Mouse (Mus musculus) v-Abl transformed pro-B cells (cell line): ENCODE data around the gene Hist2h2ac.

Experiments
- in situ Hi-C, 2 experiments: fragments of 400-800 bp; cut with MboI; formaldehyde crosslinking; loops; one replicate each; pipeline ENCODE4 v1.15.1; 2025; ENCODE audit not compliant: unreplicated experiment in 2 of 2

The Hist2h2ac gene

GRCm38 (mm10) chr3:96220765-96221639, at the start of gene Hist2h2ac, which contains the start of gene Hist2h2be:
Hist2h2ac (minus strand) TSS chr3:96220880.
Hist2h2be (plus strand) TSS chr3:96221119.
- in situ Hi-C loops: no loop called here

DNA sequence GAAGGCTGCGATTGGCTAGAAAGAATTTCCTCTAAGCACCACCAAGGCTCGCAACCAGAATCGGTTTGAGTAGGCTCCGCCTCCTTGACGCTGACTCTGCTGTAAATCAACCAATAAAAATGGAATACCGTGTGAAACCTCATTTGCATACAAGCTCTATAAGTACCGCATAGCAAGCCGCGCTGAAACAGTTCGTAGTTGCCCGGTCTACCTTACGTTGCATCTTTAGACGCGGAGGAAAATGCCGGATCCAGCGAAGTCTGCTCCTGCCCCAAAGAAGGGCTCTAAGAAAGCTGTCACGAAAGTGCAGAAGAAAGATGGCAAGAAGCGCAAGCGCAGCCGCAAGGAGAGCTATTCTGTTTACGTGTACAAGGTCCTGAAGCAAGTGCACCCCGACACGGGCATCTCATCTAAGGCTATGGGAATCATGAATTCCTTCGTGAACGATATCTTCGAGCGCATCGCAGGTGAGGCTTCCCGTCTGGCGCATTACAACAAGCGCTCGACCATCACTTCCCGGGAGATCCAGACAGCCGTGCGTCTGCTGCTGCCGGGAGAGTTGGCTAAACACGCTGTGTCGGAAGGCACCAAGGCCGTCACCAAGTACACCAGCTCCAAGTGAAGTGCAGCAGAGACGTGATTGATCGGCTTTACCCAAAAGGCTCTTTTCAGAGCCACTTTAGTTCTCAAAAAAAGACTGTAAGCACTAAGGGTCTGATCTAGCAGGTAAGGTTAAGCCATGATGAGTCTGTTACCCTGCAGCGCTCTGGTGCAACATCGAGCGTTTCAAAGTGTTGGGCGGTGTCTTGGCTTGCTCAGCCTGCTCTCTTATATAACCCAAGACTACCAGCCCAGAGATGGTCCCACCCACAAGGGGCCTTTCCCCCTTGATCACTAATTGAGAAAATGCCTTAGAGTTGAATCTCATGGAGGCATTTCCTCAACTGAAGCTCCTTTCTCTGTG, 49.1 kb upstream of the Hist2h2ac start, which contains the start of gene Hist2h2bb:
TSS of gene Hist2h2bb (plus strand) at position 242 of the 964 bp plus-strand sequence.
- in situ Hi-C loops: loop anchor here in 1 of 2 experiments (5.0 to 25.0 kb wide), 3 partner anchors 42 to 607 kb away; partner anchors contain the start of gene Mcl1

- in situ Hi-C loops: loop anchor here in 1 of 2 experiments (5.0 to 25.0 kb wide), 3 partner anchors 42 to 607 kb away; partner anchors contain the start of gene Mcl1
Measured at GRCm38 (mm10) chr3:96268776-96269378, 48.2 kb upstream of the Hist2h2ac start.

GRCm38 (mm10) chr3:96268051-96268775, 47.5 kb upstream of the Hist2h2ac start, which contains the start of gene Hist2h3b:
Hist2h3b (plus strand) TSS chr3:96268654.
- in situ Hi-C loops: loop anchor here in 1 of 2 experiments (5.0 to 25.0 kb wide), 3 partner anchors 41 to 606 kb away; partner anchors contain the start of gene Mcl1

GRCm38 (mm10) chr3:96267541-96267940, 46.9 kb upstream of the Hist2h2ac start:
- in situ Hi-C loops: loop anchor here in 1 of 2 experiments (5.0 to 25.0 kb wide), 3 partner anchors 40 to 605 kb away; partner anchors contain the start of gene Mcl1

DNA sequence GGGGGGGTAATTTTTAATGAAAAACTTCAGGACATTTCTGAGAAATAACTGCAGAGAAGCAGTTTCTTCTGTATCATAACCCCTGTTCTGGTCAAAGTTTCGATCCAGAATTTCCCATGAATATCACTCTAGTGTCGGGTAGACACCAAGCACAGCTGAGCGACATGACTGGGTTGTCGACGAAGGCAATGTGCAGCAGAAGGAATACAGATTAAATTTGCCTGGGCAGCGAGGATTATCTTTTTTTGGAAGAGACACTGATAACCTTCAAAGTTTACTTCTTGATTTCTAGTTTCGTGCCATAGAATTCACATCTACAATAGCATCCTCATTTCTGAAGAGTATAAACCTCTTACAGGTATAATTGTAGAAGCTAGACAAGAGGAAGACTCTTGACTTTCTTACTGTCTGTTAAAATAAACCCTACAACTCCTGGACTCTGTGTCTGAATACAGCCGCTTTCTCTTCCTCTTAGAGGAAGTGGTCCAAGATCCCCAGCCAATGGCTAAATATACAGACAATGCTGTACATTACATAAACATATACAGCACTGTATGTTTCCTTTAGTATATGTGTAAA, 45.5 kb upstream of the Hist2h2ac start:
- in situ Hi-C loops: loop anchor here in 1 of 2 experiments (5.0 to 25.0 kb wide), 3 partner anchors 39 to 604 kb away; partner anchors contain the start of gene Mcl1

GRCm38 (mm10) chr3:96264404-96264949, 43.8 kb upstream of the Hist2h2ac start:
- in situ Hi-C loops: loop anchor here in 1 of 2 experiments (25.0 kb wide), 2 partner anchors 302 to 602 kb away; partner anchors contain the start of gene Mcl1

- in situ Hi-C loops: loop anchor here in 1 of 2 experiments (25.0 kb wide), 2 partner anchors 301 to 601 kb away; partner anchors contain the start of gene Mcl1
Measured at GRCm38 (mm10) chr3:96263558-96264403, 43.1 kb upstream of the Hist2h2ac start.

- in situ Hi-C loops: loop anchor here in 1 of 2 experiments (25.0 kb wide), 2 partner anchors 301 to 601 kb away; partner anchors contain the start of gene Mcl1
Measured at GRCm38 (mm10) chr3:96262979-96263550, 42.4 kb upstream of the Hist2h2ac start, which contains the start of gene Hist2h4. Hist2h4 (minus strand) TSS chr3:96263311.

- in situ Hi-C loops: loop anchor here in 1 of 2 experiments (25.0 kb wide), 2 partner anchors 300 to 600 kb away; partner anchors contain the start of gene Mcl1
Measured at GRCm38 (mm10) chr3:96262216-96262875, 41.7 kb upstream of the Hist2h2ac start.

GRCm38 (mm10) chr3:96261623-96262022, 40.9 kb upstream of the Hist2h2ac start:
- in situ Hi-C loops: loop anchor here in 1 of 2 experiments (25.0 kb wide), 2 partner anchors 299 to 599 kb away; partner anchors contain the start of gene Mcl1

GRCm38 (mm10) chr3:96260220-96260619, 39.5 kb upstream of the Hist2h2ac start:
- in situ Hi-C loops: loop anchor here in 1 of 2 experiments (25.0 kb wide), 2 partner anchors 298 to 598 kb away; partner anchors contain the start of gene Mcl1

DNA sequence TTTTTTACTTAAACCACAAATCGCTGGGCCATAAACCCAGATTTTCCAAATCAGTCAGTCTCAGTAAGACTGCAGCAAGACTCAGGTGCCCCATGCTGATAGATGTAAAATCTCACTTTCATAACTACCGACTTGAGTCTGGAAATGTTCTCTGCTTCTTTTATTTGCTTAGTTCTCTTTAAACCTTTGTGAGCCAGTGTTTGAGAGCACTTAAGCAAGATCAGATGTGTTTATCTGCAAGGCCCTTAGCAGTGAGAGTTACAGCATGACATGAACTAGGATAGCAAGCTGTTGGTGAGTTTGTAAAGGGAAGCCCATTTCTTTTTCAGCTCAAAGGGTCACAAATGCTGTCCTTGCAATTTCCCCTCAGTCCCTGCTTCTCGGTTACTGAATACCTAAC, 36.5 kb upstream of the Hist2h2ac start:
- in situ Hi-C loops: loop anchor here in 1 of 2 experiments (25.0 kb wide), 2 partner anchors 295 to 595 kb away; partner anchors contain the start of gene Mcl1

DNA sequence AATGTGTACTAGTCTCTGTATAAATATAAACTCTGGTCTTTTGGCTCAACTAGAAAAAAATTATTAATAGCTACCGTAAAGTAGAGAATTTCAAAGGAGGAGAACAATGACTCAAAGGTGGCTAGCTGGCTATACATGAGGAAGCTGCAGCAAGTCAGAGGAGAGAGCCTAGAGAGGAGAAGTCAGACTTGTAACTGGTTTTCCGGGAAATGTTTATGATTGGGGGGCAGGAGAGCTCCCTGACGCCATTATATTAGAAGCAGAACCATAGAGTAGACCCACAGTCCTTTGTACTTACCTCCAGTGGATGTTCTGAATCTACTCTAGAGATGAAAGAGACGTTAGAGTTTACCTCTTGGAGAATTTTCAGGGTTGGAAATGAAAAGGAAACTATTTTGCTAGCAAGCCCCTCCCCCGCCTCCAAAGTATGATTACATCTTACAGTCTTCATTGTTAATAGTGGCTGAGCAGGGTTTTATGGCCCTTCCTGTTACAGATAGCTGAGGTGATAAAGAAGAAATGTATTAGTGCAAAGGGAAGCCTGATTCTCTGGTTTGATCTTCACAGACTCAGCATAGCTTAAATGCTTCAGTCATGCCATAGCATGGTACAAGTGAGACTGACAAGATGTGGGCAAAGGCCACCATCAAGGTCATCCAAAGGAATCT, 35.4 kb upstream of the Hist2h2ac start:
- in situ Hi-C loops: loop anchor here in 1 of 2 experiments (25.0 kb wide), 2 partner anchors 294 to 594 kb away; partner anchors contain the start of gene Mcl1
